Mouse (Mus musculus) ES-E14 (cell line): ENCODE data around the gene Gm10778.

Experiments used
- CHD2 ChIP-seq: IDR thresholded peaks from 2 replicates; pipeline ENCODE4 v1.6.1; 2014; ENCODE audit warnings: mild to moderate bottlenecking, low read depth, low read length, inconsistent platforms
- HCFC1 ChIP-seq: IDR thresholded peaks from 2 replicates; pipeline ENCODE4 v1.6.1; 2012; ENCODE audit warnings: low read length, inconsistent platforms, borderline replicate concordance; ENCODE audit not compliant: insufficient read depth
- MAFK ChIP-seq: IDR thresholded peaks from 2 replicates; pipeline ENCODE4 v1.6.1; 2014; ENCODE audit warnings: mild to moderate bottlenecking, low read depth, low read length, inconsistent platforms; ENCODE audit not compliant: insufficient read depth
- ZC3H11A ChIP-seq: IDR thresholded peaks from 2 replicates; pipeline ENCODE4 v1.6.1; 2012; ENCODE audit warnings: low read depth, mild to moderate bottlenecking, inconsistent platforms, low read length, borderline replicate concordance
- ZNF384 ChIP-seq: IDR thresholded peaks from 2 replicates; pipeline ENCODE4 v1.6.1; 2012; ENCODE audit warnings: low read depth, low read length, inconsistent platforms

DNA sequence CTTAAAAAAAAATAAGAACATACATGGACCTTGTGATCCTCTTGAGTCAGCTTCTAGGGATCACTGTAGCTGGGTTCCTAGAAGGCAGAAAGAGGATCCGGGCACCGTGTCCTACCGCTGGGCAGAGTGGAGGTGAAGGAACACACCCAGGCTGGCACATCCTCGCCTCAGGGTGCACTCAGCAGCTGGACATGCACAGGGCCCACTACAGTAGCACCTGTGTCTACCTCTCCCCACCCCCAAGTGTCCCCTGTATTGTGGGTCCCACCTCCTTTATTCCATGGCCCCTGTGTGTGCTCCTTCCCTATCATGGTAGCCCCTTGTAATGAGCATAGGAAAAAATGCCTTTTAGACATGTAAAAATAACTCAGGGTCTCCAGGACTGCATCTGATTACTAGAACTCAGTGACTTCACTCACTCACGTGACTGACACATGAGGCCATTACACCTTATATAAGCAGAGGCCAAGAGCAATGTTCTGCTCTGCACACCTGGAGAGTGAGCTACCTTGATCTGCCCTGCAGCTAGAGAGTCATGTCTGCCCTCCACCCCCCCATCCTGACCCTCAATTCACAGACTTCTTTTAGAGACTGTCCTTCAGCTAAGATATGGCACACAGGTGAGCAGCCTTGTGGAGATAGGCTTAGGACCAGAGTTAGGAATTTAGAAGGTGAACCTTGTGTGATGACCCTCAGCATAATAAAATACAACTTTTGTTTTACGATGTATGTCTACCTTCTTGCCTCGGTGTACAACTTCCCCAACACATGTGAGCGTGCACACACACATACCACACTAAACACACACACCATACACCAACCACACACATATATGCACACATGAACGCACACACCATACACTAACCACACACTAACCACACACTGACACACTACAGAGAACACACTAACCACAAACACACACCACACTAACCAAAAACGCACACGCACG lies 44.6 kb upstream of the Gm10778 start:
- no peak for TF ChIP-seq CHD2
- no peak for TF ChIP-seq ZC3H11A
- TF ChIP-seq HCFC1: no peak
- TF ChIP-seq ZNF384: no peak
- TF ChIP-seq MAFK: no peak
